Mouse (Mus musculus): ENCODE data around the gene Mcu.

Gene Mcu

DNA sequence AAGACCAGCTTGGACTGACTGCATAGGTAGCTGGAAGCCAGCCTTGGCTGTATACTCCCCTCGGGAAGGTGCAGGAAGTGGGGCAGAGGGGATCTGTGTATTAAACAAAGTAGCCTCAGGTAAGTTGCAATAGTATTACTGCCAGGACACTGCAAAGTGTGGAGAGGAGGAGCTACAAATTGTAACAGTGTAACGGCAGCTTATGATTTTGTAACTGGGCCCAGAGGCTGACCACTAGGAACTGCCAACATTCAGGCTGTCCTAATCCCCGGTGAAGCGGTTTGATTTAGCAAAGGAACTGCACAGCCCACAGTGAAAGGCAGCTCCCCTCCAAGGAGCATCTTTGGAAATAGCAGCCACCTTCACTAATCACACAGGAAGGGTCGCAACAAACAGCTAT is 3.2 kb downstream of the Mcu start:
- DNase-seq (ENCODE audit: low spot score in 2 of 2), result no peak

DNA sequence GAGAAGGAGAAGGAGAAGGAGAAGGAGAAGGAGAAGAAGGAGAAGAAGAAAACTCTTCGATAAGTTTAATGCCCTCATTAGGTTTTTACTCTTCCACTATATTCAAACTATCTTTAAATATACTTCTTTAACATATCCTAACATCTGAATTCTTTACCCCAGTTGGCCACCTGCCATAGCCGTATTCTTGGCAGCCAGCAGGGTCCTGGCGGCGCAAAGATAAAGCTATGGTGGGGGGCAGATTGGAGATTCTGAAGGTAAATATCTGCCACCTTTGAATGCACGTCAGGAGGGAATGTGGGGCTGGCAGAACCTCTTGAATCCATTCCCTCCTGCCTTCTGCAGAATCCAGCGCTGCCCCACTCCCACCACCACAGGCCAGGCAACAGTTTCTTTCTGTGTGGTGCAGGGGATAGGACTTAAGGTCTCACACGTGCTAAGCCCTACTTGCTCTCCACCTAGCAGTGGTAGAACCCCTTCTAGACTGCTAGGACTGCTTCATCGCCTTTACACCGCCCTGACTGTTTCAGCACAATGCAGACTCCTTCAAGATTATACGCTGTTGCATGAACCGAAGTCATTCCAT is 11.5 kb downstream of the Mcu start:
- DNase-seq (ENCODE audit: low spot score in 2 of 2), result no peak

DNA sequence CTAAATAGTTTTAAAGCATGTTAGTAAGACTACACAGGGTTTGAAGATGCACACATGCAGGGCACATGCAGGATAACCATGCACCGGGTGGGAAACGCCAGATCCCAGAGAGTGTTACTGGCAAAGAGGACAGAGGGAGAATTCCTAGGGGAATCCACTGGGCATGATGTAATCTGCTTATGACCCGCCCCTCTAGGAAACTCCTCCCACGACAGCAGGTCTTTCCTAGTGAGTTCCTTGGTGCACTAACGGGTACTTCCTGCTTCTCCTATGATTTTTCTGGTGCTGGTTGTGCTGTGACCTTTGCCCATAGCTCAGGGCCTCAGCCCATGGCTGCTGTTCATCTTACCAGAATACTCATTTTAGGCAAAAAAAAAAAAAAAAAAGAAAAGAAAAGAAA is 12.6 kb downstream of the Mcu start:
- DNase-seq (ENCODE audit: low spot score in 2 of 2), result no peak

DNA sequence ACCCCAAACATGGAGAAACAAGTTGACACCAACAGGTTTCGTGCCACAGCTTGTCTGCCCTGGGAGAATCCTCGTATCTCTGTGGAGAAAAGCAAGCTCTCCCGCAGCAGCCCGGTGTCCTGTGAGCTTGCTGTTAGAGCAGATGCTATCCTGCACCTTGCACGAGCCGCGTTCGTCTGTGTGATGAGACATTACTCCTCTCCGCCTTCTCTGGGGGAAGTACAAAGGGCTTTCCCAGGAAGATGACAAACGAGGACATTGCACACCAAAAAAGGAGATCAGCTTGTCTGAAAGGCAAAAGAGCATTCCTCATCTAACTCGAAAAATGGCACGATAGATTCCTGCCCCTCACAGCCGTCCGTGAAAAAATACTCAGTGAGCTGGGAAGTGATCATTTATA is 13.6 kb downstream of the Mcu start:
- no peak for DNase-seq (ENCODE audit: low spot score in 2 of 2)

DNA sequence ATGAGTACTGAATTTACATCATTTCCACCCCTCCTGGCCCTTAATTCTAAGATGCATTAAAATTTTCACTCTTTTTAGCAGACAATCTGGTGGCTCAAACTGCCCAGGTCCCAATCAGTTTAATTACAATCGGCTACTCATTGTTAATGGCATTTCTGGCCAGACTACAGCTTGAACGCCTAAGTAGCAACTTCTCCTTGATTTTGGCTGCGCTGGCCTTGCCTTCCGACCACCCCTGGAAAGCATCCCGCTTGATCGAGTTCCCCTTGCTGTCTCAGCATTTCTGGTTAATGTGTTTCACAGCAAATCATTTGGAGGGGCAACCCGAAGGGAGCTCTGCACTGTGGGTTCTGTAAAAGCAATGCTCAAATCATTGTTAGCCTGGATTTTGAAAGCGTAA is 14.4 kb downstream of the Mcu start:
- DNase-seq (ENCODE audit: low spot score in 2 of 2), result no peak

DNA sequence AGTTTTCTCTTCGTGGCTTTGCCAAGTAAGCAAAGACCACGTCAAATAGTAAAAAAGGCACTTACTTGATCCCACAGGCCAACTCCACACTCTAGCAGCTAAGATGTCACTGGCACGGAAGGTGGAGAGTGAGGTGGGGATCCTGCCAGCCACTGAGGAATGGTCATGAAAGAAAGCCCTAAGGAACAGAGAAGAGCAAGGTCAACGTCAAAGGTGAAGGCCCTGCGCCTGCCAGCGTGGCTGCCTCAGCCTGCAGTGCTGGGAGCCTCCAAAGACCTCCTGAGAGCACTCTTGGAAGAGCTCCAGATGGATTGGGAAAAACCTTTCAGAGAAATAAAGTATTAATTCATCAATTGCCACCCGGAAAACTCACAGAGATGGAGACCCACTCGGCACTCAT is 16.0 kb downstream of the Mcu start:
- no peak for DNase-seq (ENCODE audit: low spot score in 2 of 2)

DNA sequence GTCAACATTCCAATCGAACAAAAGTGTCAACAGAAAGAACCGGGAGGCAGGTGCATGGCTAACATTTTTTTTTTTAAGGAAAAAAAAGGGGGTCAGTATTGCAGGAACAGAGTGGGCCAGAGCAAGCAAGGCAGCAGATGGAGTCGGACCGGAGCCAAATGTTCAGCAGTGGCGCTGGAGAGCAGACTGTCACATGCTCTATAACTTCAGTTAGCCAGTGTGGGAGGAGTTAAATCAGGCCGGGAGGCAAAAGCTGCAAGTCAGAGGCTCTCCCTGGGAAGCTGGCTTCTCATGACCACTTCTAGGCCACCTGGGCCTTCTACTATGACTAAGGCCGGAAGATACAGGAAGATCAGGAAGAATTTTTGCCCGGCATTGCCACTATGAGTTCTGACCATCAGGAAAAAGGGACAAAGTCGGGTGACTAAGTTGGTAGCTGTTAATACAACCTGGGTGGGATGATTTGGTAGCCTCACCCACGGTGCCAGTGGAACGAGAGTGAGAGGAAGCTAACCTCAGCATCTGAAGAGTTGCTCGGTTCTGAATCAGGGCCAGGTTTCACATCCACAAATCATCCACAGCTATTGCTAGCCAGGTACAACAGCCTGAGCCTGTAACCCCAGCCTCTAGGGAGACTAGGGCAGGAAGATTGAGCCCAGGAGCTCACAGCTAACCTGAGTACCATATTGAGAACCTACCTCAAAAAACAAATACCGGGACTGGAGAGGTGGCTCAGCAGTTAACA is 22.5 kb downstream of the Mcu start:
- DNase-seq (ENCODE audit: low spot score in 2 of 2), result no peak

DNA sequence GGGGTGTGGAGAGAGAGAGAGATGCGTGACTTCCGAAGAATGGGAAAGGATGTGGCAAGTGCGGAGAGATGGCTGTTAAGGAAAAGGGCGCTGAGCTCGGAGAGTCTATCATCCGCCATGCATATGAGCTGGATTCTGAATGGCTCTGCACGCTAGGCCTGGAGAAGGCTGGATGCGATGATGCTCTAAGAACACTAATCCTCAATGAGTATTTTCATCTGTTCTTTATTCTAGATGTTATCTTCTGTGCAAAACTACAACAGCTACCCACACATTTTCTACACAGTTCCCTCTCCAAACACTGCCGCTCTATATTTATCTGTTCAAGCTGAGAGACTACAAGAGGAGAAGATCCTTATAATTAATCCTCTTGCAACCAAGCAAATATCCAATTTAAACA is 25.9 kb downstream of the Mcu start:
- no peak for DNase-seq (ENCODE audit: low spot score in 2 of 2)

DNA sequence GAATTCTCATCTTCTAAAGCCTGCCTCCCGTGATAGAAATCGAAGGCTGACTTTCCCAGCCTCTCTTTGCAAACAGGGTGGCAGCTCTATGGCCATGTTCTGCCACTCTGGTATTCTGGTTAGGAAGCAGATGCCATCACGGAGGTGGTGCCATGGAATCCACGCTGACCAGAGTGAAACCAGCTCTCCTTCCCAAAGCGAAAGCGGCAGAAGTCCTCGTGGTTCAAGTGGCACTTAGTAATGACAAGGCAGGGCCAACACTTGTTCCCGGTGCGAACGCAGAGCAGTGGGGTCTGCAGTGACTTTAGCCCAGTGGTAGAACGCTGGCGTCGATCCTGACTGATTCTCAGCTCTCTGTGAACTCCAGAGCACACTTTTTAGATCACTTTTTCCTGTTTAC is 26.6 kb downstream of the Mcu start:
- DNase-seq (ENCODE audit: low spot score in 2 of 2), result peak in 1 of 2 experiments; percentile 10

DNA sequence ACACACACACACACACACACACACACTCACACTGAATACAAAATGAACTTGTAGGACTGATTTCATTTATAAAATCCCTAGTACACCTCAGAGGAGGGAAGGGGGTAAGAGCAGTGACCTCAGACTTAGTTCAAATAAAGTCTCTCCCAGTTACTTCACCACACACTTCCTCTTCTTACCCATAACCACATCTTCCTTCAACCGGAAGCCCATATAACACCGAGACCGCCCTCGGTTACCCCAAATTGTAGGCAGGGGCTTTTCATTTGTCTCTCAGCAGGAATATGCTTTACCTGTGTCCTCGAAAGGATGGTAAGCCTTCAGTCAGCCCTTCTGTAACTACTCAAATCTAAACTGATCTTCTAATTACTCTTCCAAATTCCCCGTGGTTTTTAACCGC is 27.1 kb downstream of the Mcu start:
- peak; percentile 43 to 53 for DNase-seq (ENCODE audit: low spot score in 2 of 2)

DNA sequence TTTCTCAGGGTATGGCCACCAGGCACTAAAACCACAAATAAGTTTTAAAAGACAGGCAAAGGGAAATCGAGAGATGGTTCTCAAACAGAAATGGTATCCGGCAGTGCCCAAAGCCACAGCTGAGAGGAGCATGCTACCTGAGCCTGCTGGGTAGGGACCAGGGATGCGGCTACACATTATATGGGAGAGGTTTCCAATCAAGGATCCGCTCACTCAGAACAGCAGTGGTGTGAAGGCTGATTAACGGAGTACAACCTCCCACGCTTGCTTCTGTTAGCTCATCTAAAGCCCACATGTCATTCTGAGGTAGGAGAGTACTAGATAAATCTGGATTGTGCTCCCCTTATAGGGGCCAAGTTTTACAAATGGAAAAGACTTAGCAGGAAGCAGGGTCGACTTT is 28.4 kb downstream of the Mcu start:
- DNase-seq (ENCODE audit: low spot score in 2 of 2), result no peak

DNA sequence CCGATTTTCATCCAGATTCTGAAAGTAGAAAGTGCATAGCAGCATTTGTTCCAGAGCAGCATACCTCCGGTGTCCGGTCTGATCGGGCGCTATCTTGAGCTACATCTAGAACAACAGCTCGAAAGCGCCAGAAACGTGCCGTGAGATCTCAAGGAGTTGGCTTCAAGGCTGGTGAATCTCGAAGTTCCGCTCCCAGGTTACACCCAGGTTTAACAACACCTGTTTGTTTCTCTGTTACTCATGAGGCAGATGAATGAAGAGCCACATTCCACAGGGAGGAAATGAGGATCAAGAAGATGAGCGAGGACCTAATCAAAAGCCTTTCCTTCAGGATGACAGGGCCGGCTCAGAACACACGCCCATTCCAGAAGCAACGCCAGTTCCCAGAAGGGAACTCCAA is 29.7 kb downstream of the Mcu start:
- DNase-seq (ENCODE audit: low spot score in 2 of 2), result no peak

DNA sequence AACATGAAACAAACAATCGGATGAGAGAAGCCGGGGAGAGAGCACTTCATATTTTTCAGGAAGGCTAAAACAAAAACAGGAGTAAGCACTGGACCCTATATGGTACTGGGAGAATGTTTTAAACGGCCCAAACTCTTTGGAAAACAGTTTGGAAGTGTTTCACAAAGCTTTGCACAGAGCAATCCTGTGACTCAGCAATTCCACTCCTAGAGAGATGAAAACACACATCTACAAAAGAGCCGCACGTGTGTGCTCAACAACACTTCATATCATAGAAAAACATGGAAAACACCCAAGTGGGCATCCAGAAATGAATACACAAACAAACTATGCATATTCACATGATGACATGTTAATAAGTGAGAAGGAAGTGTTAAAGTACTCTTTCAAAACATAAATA is 30.9 kb downstream of the Mcu start:
- DNase-seq (ENCODE audit: low spot score in 2 of 2), result no peak

DNA sequence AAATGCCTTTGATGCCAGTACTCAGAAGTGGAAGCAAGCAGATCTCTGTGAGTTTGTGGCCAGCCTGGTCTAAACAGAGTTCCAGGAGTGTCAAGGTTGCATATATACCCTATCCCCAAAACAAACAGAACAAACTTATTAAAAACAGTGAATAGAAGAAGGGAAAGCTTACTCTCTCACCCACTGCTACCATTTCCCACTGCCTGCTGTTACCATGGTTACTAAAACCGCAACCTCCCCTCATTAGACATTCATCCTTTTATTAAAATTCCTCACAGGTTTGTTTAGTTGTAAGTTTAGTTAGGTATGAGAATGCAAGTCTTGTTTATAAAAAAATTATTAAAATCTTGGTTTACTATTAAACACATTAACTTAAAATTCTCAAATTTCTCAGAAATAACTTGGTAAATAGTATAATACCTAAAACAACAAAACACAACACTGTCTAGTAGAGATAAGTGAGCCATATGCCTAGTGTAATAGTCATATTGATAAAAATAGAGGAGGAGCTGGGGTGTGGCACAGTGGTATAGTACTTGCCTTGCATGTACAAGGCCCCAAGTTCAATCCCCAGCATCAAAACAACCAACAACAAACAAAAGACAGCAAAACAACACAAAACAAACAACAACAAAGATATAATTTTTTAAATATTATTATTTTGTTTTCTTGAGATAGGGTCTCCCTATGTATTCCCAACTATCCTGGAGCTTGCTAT is 34.5 kb downstream of the Mcu start:
- DNase-seq (ENCODE audit: low spot score in 2 of 2), result no peak

DNA sequence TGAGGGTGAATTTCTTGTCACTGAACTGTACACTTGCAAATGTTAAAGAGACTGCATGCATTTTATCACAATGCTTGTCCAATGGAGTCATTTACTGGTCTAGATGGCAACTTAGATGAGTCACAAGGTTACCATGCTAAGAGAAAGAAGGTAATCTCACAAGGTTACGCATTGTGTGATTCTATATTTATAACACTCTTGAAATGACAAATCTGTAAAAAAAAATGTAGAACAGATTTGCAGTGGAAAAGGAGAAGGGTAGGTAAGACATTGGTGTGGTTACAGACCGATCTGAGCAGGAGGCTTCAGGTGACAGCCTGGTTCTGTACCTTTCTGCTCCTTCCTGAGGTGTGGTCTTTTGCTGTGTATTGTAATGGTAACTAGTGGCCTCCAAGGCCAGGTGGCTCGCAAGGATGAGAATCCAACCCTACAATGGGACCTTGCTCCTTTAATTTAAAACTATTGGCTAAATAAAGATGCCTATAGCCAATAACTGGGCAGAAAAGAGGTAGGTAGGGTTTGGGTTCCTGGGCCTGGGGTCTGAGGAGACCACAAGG is 35.8 kb downstream of the Mcu start:
- DNase-seq (ENCODE audit: low spot score in 2 of 2), result no peak

DNA sequence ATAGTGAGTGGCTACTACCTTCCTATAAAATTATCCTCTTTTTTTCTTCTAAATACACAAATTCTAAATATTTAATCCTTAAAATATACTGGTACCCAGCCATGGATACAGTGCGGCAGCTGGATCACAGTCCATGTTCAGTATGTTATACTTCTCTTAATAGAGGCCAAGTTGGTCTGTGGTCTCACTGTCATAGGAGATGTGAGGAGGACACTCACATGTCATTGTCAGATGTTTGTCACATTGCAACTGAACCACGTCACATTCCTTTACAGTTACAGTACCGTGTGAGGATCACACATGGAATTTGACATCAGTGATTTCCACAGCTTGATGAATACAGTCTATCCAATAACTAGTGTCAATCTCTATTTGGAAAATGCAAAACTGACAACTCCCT is 36.8 kb downstream of the Mcu start:
- no peak for DNase-seq (ENCODE audit: low spot score in 2 of 2)

DNA sequence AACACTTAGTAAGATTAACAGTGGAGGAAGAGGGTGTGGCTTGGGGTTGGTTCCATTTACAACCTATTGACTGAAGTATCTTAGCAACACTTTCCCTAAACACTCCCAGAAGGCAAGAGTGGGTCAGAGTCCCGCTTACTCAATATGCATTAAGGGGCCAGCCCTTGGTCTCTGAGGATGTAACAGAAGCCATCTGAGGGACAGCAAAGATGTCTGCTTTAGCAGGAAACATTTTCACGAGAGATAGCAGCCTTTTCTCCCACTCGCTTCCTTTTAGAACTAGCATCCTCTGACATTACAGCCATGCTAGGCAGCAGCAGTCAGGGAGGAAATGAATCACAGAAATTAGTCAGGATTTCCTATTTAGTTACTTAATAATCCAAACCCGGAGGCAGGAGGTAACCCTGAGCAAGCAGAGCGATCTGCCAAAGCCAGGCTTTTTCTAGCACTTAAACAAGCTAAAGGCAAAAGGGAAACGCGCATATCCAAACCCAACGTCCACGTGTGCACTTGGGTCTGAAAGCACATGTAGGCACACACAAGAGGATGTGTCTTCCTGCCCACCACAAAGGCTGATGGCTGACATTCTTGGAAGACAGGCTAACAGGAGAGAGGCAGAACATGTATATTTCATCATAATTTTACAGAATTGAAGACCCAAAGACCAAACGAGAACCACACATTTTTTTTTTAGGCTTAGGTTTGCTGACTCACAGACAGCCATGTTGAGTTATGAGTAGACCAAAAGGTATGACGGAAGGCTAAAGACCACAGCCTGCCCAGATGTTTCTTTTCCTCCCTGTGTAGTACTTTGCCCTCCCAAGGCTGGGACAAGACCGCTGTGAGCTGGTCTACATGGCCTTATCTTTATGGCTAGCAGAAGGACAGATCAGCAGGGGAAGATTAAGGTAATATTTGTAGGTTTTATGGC is 38.4 kb downstream of the Mcu start:
- no peak for DNase-seq (ENCODE audit: low spot score in 2 of 2)

DNA sequence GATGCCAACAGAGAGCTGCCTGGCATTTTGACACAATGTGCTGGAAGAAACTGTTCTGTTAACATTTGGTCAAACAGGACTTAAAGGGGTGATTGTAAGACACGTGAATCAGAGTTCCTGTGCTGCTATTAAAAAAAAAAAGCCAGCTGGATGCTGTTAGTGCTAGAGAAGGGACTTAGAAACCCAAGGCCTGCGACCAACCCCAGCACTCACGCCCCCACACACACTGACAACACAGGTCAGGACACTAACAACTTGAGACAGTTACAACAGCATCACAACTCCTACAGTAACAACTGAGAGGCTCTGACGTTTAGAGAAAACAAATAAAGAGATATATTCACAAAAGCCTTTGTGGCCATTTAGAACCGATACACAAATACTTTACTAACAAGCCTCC is 40.2 kb downstream of the Mcu start:
- no peak for DNase-seq (ENCODE audit: low spot score in 2 of 2)

DNA sequence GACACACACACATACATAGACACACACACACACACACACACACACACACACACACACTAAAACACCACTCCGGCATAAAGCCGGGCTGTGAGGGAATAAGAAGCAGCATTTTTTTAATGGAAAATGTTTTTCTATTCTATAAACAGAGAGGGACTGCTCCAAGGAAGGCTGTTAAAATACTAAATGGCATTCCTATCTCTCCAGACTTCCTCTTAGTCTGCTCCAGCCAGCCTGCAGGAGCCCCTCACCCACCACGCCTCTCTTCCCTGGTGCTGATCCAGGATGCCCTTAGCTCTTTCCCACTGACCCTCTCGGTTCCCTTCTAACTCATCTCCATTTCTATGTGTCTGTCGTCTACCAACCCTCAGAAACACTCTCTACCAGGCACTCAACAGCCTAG is 44.5 kb downstream of the Mcu start:
- DNase-seq (ENCODE audit: low spot score in 2 of 2), result no peak

DNA sequence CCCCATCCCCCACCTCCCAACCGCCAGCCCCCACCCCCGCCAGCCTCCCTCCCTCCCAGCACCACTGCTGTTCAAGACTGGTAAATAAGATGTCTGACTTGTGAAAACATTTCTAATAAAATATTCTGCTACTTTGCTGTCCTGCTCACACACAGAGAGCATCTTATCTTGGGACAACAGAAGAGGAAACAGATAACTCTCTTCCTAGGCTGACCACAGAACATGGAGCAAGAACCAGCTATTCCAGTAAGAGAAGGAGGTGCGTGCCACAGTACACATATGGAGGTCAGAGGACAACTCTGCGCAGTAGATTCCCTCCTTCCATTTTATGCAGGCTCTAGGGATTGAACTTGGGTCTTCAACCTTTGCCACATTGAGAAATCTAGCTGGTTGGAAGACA is 45.2 kb downstream of the Mcu start:
- DNase-seq (ENCODE audit: low spot score in 2 of 2), result no peak

DNA sequence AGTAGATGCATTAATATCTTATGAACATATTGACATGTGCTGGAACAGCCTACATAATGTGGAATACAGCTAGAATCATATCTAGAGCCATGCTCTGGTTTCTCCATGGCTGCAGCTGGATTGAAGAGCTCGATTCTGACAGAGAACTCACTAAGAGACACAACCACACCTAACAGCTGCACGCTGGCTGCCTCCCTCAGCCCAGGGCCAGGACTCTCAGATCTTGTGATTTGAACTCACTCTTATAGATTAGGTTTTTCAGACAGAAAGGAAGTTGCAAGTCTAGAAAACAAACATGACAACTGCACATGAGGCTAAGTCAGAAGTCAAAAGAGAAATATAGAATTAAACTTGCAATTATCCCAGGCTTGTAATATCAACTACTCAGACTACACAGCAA is 45.7 kb downstream of the Mcu start:
- peak in 1 of 2 experiments; percentile 20 for DNase-seq (ENCODE audit: low spot score in 2 of 2)

DNA sequence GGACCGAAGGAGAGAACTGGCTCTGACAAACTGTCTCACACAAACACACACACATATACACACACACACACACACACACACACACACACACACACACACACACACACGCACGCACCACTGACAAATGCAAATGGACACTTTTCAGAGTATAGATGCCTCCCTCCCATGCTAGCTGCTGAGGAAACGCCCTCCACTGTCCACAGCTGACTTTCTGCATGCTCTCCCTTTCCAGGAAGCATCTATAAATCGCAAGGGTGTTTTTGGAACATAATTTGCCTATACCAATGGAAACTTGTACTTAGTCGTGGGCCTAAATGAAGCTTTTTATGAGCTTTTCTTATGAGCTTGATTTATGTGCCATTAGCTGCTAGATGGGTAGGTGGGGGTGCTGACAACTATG is 46.1 kb downstream of the Mcu start:
- DNase-seq (ENCODE audit: low spot score in 2 of 2), result no peak

Data from thymus, postnatal 10 days (tissue).